Mouse (Mus musculus) adrenal gland, adult 8-10 months (tissue): ENCODE results near the gene Vmn1r168. TPM values are rescaled to one million over a fixed set of nuclear protein-coding genes. Genes with fewer than 3 reads are reported as not detected.
"Not testable (repeated sequence)": the region's sequence is repeated elsewhere in the genome, so short reads cannot be mapped to it uniquely, and the experiment has no call there.

Experiments
- DNase-seq: peaks from one replicate; pipeline ENCODE4 v3.0.0; 2022
- total RNA-seq, 4 experiments: library from RNA; stranded (reverse); gene quantifications; 2 replicates each; pipeline ENCODE4 v1.2.4; 2022

The Vmn1r168 gene
- not detected for total RNA-seq

- not testable (repeated sequence) for DNase-seq
Observed at GRCm38 (mm10) chr7:23539432-23539831, at the start of gene Vmn1r168. Gene Vmn1r168, plus strand, starts transcription at chr7:23539732.

GRCm38 (mm10) chr7:23507106-23507505 is 32.4 kb upstream of the Vmn1r168 start, which contains the start of gene Vmn1r167:
Gene Vmn1r167, minus strand, starts transcription at chr7:23507206.
- DNase-seq = not testable (repeated sequence)

- DNase-seq = not testable (repeated sequence)
Observed at GRCm38 (mm10) chr7:23575226-23575625, 35.7 kb downstream of the Vmn1r168 start, which contains the start of gene Vmn1r169. Gene Vmn1r169, plus strand, starts transcription at chr7:23575526.

Other genes with a start within 250 kb of the Vmn1r168 start
- not detected for gene Nlrp4e, start 238.5 kb upstream of the Vmn1r168 start, total RNA-seq
- not detected for gene Nlrp5, start 153.8 kb upstream of the Vmn1r168 start, total RNA-seq
- gene Vmn1r167, start 32.5 kb upstream of the Vmn1r168 start, total RNA-seq = not detected
- gene Vmn1r169, start 35.8 kb downstream of the Vmn1r168 start, total RNA-seq = not detected
- not detected for gene Vmn1r170, start 66.4 kb downstream of the Vmn1r168 start, total RNA-seq
- gene Vmn1r171, start 91.0 kb downstream of the Vmn1r168 start, total RNA-seq = not detected
- gene Vmn1r172, start 118.6 kb downstream of the Vmn1r168 start, total RNA-seq = not detected
- gene Vmn1r173, start 161.0 kb downstream of the Vmn1r168 start, total RNA-seq = not detected
- not detected for gene Vmn1r174, start 212.5 kb downstream of the Vmn1r168 start, total RNA-seq